Mouse (Mus musculus): ENCODE data around the gene Acp4.
"Not testable (repeated sequence)": the region's sequence is repeated elsewhere in the genome, so short reads cannot be mapped to it uniquely, and the experiment has no call there.

Acp4 gene

GRCm38 (mm10) chr7:44262791-44263643 lies 5.8 kb upstream of the Acp4 start:
- peak; percentile 93 for DNase-seq (ENCODE audit: low spot score)

- DNase-seq (ENCODE audit: low spot score) = no peak
Observed at GRCm38 (mm10) chr7:44261147-44261546, 4.0 kb upstream of the Acp4 start, which contains the start of gene Gm15517. TSS of gene Gm15517 (plus strand) at chr7:44261447.

- DNase-seq (ENCODE audit: low spot score) = no peak
Observed at GRCm38 (mm10) chr7:44260410-44260809, 3.2 kb upstream of the Acp4 start.

DNA sequence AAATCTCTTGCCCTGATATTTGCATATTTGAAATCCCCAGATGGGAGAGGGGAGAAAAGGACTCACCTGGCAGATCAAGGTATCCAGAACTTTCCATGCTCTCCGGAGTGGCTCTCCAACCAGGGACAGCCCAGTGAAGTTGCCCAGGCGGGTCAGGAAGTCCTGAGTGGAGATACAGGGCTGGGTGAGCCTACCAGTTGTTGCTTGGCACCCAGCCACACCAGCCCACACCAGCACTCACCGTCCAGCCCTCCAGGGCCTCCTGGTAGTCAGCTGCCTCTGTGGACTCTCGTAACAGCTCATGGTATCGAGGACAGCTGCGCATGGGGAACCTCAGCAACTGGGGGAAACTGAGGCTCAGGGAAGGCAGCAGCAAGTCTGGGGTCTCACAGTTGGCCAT lies 2.2 kb downstream of the Acp4 start:
- no peak for DNase-seq (ENCODE audit: low spot score)

DNA sequence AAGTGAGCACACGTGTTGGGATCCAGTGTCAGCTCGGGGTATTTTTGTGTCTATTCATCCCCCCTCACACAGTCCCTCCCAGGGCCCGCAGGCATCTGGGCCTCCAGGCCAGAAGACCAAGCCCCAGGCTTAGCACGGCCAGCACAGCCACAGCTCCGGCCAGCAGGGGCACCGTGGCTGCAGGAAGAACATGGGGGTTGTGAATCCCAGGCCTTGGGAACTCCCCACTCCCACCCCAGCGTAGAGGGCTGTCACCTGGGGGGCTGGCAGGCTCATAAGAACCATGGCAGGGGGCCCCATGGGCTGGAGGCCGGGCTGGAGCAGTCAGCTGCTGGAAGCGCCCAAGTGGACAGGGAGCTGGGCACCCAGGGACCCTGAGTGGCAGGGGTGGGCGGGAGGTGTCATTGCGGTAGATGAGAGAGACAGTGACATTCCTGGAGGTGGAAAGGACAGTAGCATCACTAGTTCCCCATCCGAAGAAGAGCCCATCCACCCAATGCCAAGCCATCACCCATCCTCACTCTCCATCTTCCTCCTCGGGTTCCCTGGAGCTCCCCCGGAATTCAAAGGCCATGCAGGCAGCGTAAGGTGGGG lies 4.1 kb downstream of the Acp4 start:
- no peak for DNase-seq (ENCODE audit: low spot score)

DNA sequence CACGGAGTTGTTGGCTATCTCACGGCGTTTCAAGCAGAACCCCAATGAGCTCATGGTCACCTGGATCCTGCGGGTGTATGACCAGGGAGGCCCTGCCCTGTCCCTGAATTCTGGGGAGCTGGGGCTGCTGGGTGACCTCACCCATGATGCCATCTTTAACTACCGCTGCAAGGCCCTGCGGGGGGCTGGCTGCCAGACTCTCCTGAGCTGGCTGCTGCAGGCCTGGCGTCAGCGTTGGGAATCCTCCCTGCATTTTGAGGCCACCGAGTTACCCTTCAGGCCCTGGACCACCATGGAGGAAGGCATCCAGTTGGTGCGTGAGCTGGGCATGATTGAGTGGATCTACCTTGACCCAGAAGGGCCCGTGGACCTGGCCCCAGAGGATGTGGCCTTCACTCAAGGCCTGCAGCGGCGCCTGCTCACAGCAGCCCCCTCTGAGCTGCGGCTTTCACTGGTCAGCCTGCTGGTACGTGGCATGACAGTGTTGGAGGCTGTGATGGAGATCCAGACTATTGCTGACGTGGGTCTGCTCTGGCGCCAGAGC lies 6.4 kb downstream of the Acp4 start:
- not testable (repeated sequence) for DNase-seq (ENCODE audit: low spot score)

GRCm38 (mm10) chr7:44249248-44249647 lies 7.9 kb downstream of the Acp4 start:
- no peak for DNase-seq (ENCODE audit: low spot score)

DNA sequence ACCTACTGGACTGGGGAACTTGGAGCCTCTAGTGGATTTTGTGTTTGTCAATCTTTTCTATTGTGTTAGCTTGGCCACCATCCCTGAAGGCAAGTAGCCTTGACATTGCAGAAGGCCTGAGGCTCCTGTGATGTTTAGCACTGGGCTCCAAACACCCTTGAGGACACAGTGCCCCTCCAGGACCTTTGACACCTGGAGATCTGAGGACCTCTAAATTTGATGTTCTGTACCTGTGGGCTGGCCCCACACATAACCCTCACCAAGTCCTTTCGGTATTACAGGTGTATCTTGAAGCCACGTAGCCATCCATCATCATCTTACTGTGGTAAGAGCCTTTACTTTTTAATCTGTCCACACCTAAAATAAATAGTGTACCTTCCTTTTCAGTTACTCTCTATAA lies 9.2 kb downstream of the Acp4 start:
- no peak for DNase-seq (ENCODE audit: low spot score)

GRCm38 (mm10) chr7:44246984-44247470 lies 10.2 kb downstream of the Acp4 start:
- DNase-seq (ENCODE audit: low spot score) = peak; percentile 53

GRCm38 (mm10) chr7:44246055-44246983 lies 10.9 kb downstream of the Acp4 start, which contains the start of the genes 1700028J19Rik and 2410002F23Rik:
TSS of gene 1700028J19Rik (minus strand) at chr7:44246695.
TSS of gene 2410002F23Rik (plus strand) at chr7:44246722.
- DNase-seq (ENCODE audit: low spot score) = peak; percentile 91

DNA sequence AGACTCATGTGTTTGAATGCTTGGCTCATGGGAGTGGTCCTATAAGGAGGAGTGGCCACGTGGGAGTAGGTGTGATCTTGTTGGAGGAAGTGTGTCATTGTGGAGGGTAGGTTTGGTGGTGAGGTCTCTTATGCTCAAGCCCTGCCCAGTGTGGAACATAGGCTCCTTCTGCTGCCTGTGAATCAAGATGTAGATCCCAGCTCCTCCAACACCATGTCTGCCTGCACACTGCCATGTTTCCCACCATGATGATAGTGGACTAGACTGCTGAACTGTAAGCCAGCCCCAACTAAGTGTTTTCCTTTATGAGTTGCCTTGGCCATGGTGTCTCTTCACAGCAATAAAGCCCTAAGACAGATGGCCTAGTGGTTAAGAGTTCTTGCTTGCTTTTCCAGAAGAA lies 13.1 kb downstream of the Acp4 start:
- DNase-seq (ENCODE audit: low spot score) = no peak

DNA sequence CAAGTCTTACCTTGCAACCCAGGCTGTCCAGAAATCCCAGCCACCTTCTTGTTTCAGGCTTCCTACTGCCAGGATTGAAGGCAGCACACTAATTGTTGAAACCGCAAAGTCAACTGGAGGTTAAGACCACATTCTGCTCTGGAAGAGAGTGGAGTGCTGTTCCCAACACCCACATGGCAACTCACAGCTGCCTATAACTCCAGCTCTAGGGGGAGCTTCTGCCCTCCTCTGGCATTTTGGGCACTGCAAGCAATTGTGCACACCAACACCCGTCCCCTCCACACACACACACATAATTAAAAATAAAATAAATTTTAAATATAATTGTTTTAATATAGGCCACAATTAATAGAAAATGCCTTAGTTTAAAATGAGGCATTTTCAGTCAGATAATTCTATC lies 16.0 kb downstream of the Acp4 start:
- no peak for DNase-seq (ENCODE audit: low spot score)

DNA sequence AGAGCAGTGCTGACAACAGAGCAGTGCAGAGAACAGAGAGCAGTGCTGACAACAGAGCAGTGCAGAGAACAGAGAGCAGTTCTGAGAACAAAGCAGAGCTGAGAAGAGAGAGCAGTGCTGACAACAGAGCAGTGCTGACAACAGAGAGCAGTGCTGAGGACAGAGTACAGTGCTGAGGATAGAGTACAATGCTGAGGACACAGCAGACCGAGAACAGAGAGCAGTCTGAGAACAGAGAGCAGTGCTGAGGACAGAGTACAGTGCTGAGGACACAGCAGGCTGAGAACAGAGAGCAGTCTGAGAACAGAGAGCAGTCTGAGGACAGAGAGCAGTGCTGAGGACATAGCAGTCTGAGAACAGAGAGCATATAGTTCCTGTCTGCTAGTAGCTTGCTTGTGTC lies 16.5 kb downstream of the Acp4 start:
- no peak for DNase-seq (ENCODE audit: low spot score)

- DNase-seq (ENCODE audit: low spot score) = no peak
Observed at GRCm38 (mm10) chr7:44239913-44240312, 17.3 kb downstream of the Acp4 start.

- DNase-seq (ENCODE audit: low spot score) = no peak
Observed at GRCm38 (mm10) chr7:44235909-44236308, 21.3 kb downstream of the Acp4 start, which contains the start of gene Gm36864. TSS of gene Gm36864 (plus strand) at chr7:44236177.

GRCm38 (mm10) chr7:44225076-44225475 lies 32.1 kb downstream of the Acp4 start, which contains the start of gene Klk1:
TSS of gene Klk1 (plus strand) at chr7:44225360.
- no peak for DNase-seq (ENCODE audit: low spot score)

DNA sequence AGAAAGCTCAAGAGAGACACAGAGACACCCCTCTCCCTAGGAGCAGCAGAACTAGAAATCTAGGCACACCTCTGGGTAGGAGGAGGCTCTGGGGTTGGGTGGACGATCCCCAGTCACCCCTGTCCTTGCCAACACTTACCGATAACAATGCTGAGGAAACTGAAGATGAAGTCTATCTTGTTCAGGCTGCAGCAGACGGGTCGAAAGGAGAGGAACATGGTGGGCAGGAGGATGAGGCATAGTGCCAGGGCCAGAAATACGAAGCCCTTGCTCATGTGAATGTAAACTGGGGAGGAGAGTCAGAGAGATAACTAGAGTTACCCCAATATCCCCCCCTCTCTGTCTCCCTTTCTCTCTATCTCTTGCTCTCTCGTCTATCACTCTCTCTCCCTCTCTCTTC lies 34.8 kb downstream of the Acp4 start:
- not testable (repeated sequence) for DNase-seq (ENCODE audit: low spot score)

DNA sequence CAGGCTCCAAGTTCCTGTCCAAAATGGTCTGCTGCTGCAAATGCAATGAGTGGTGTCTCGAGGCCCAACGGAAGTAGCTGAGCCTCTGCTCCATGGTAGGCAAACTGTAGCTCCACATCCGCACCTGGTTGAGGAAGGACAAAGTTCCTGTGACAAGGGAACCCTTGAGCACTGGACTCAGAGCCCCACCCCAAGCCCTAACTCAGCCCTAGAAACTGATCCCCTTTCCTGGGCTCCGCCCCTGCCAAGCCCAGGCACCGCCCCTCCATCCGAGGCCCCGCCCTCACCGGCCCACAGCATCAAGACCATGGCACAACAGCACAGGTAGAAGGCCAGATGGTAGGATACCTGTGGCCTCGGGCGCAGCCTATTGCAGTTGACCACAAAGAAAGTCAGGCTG lies 35.6 kb downstream of the Acp4 start:
- DNase-seq (ENCODE audit: low spot score) = not testable (repeated sequence)

GRCm38 (mm10) chr7:44215645-44216044 lies 41.5 kb downstream of the Acp4 start, which contains the start of gene Klk1b5:
TSS of gene Klk1b5 (plus strand) at chr7:44215945.
- DNase-seq (ENCODE audit: low spot score) = no peak

DNA sequence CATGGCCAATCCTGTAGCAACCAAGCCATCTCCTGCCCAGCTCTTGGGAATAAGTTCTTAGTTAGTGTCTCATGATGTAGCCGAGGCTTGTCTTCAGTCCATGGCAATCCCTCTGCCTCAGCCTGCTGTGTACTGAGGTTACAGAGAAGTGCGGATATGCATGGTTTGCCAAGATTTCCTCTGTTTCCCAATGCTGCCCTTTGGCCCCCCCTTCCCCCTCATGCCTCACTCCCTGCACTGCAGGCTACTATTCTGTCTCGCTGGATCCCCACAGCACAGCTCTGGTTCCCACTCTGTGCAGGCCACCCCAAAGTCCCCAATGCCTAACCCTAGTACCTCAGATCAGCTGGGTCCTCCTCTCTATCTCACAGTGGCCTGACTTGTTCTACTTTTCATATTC lies 48.9 kb downstream of the Acp4 start:
- no peak for DNase-seq (ENCODE audit: low spot score)

DNA sequence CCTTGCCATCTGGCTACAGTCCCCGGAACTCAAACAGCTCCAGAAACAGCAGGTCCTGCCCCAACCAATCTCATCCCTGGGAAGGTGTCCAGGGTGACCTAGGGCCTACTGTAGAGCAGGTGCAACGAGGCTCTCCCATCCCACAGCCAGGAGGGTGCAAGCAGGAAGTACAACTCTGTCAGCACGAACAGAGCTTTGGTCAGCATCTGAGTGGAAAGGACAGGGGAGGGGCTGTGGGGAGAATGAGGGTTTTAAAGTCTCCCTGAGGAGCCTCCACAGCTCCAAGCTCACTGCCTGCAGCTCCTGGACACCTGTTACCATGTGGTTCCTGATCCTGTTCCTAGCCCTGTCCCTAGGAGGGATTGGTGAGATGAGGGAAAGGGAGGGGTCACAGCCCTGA lies 50.0 kb downstream of the Acp4 start, which contains the start of gene Klk1b4:
Gene Klk1b4, plus strand, starts transcription at position 301 of the 400 bp plus-strand sequence.
- DNase-seq (ENCODE audit: low spot score) = not testable (repeated sequence)

Data from urinary bladder, postnatal 14 days (tissue).